Mouse (Mus musculus) hindbrain, postnatal 0 days (tissue): Measurements from ENCODE around the gene Slc12a9. TPM values are rescaled to one million over a fixed set of nuclear protein-coding genes. Genes with fewer than 3 reads are reported as not detected.
A peak's percentile ranks its signal among the peaks of the same experiment; 100 is the strongest.

ENCODE experiments used
- ATAC-seq: fragments of 200-750 bp; cut with Nextera tagmentation; 2 replicates; pipeline ENCODE4 v1.8.0; 2017; ENCODE audit warnings: mild to moderate bottlenecking, moderate TSS enrichment, moderate library complexity
- DNase-seq: peaks from one replicate; pipeline ENCODE4 v3.0.0-alpha.2; 2015; ENCODE audit warnings: low spot score
- H3K27ac ChIP-seq: fragments of 300-500 bp; sonication (generic); 2 replicates; pipeline ENCODE4 v1.5.1; 2014; ENCODE audit warnings: mild to moderate bottlenecking
- H3K27me3 ChIP-seq: fragments of 300-500 bp; sonication (generic); 2 replicates; pipeline ENCODE4 v1.6.1; 2014; ENCODE audit warnings: low read length, mixed read lengths; ENCODE audit not compliant: insufficient read depth
- H3K36me3 ChIP-seq: fragments of 300-500 bp; sonication (generic); 2 replicates; pipeline ENCODE4 v1.6.1; 2014; ENCODE audit warnings: low read length, mixed read lengths; ENCODE audit not compliant: insufficient read depth
- H3K4me1 ChIP-seq: fragments of 300-500 bp; sonication (generic); 2 replicates; pipeline ENCODE4 v1.6.1; 2014; ENCODE audit warnings: antibody characterized with exemption, low read length, mixed read lengths; ENCODE audit not compliant: insufficient read depth
- H3K4me2 ChIP-seq: fragments of 300-500 bp; sonication (generic); 2 replicates; pipeline ENCODE4 v1.6.1; 2014; ENCODE audit warnings: low read depth, mild to moderate bottlenecking, low read length, moderate library complexity, mixed read lengths
- H3K4me3 ChIP-seq: fragments of 300-500 bp; sonication (generic); 2 replicates; pipeline ENCODE4 v1.5.1; 2014; ENCODE audit warnings: low read length
- H3K9ac ChIP-seq: fragments of 300-500 bp; sonication (generic); replicated peaks from 2 replicates; pipeline ENCODE4 v1.6.1; 2014; ENCODE audit warnings: mild to moderate bottlenecking, low read length, moderate library complexity, mixed read lengths
- H3K9me3 ChIP-seq: fragments of 300-500 bp; sonication (generic); 2 replicates; pipeline ENCODE4 v1.6.1; 2016; ENCODE audit warnings: low read length, mixed read lengths
- CTCF ChIP-seq: IDR thresholded peaks from 2 replicates; pipeline ENCODE4 v1.5.1; 2016; ENCODE audit warnings: antibody characterized with exemption, control low read depth, low read depth
- WGBS: fragments of 180-500 bp; shearing (Covaris S2); extraction: QIAGEN DNeasy Blood & Tissue Kit; methylation state at CpG from one replicate; pipeline ENCODE4 v1.1.7; 2014; 5-methylcytosine and 5-hydroxymethylcytosine counted together
- polyA plus RNA-seq: library from polyadenylated mRNA; unstranded; fragments of >200 nt; fragmentation: Nextera tagmentation; extraction: Ambion mirVana; gene quantifications from 2 replicates; pipeline ENCODE4 v1.2.1, GENCODE M21; 2015
- total RNA-seq: library from RNA; depleted of rRNA; stranded (reverse); fragments of >200 nt; gene quantifications from 2 replicates; pipeline ENCODE4 v1.2.3, GENCODE M21; 2014; rRNA removed

Slc12a9 gene
- 32.6 and 41.3 TPM in 2 replicates for total RNA-seq
- polyA plus RNA-seq: 27.3 and 27.6 TPM in 2 replicates

- H3K9me3 ChIP-seq: no peaks in the 10 kb centered on the region
- peak; percentile 86 for TF ChIP-seq CTCF
- H3K9ac ChIP-seq: peak within 1 kb of the TSS; percentile 64
- DNase-seq (peak; percentile 97), ATAC-seq (peak; percentile 93)
- H3K4me3 ChIP-seq: peak within 1 kb of the TSS; percentile 58
- no peaks in the 10 kb centered on the region for H3K4me1 ChIP-seq
- no peaks in the 10 kb centered on the region for H3K27me3 ChIP-seq
- WGBS: 0% methylated on average over 44 of the region's 44 CpGs
- no peaks in the 10 kb centered on the region for H3K36me3 ChIP-seq
- peak within 1 kb of the TSS; percentile 60 for H3K27ac ChIP-seq
- peak within 1 kb of the TSS; percentile 95 for H3K4me2 ChIP-seq
Measured at GRCm38 (mm10) chr5:137333512-137334174, at the start of gene Slc12a9. Gene Slc12a9, minus strand, starts transcription at chr5:137333597.

GRCm38 (mm10) chr5:137381152-137381551 lies 47.8 kb upstream of the Slc12a9 start:
- peak; percentile 71 for DNase-seq
- no peaks in the 10 kb centered on the region for H3K9me3 ChIP-seq
- peak; percentile 76 for TF ChIP-seq CTCF
- WGBS: 56% methylated on average over 4 of the region's 4 CpGs
- no peak overlapping the region for H3K4me3 ChIP-seq
- H3K27ac ChIP-seq: no peak overlapping the region
- H3K36me3 ChIP-seq: no peaks in the 10 kb centered on the region
- no peak overlapping the region for H3K9ac ChIP-seq
- H3K4me2 ChIP-seq: no peak overlapping the region
- H3K4me1 ChIP-seq: 0 out of 2 replicates have a peak, but pooled peaks cover 3% of the 10 kb centered on the region
- ATAC-seq: no peak
- no peaks in the 10 kb centered on the region for H3K27me3 ChIP-seq

GRCm38 (mm10) chr5:137377603-137378002 lies 44.2 kb upstream of the Slc12a9 start:
- no peak overlapping the region for H3K9ac ChIP-seq
- DNase-seq: no peak
- no peak overlapping the region for H3K4me3 ChIP-seq
- 32% methylated on average over 11 of the region's 15 CpGs for WGBS
- ATAC-seq: no peak
- no peaks in the 10 kb centered on the region for H3K9me3 ChIP-seq
- H3K27me3 ChIP-seq: no peaks in the 10 kb centered on the region
- no peak for TF ChIP-seq CTCF
- H3K36me3 ChIP-seq: no peaks in the 10 kb centered on the region
- no peak overlapping the region for H3K4me2 ChIP-seq
- H3K4me1 ChIP-seq: 0 out of 2 replicates have a peak, but pooled peaks cover 3% of the 10 kb centered on the region
- H3K27ac ChIP-seq: no peak overlapping the region

- DNase-seq (peak; percentile 22), ATAC-seq (no peak)
- H3K36me3 ChIP-seq: no peaks in the 10 kb centered on the region
- no peaks in the 10 kb centered on the region for H3K27me3 ChIP-seq
- 35% methylated on average over 11 of the region's 11 CpGs for WGBS
- no peaks in the 10 kb centered on the region for H3K9me3 ChIP-seq
- no peak overlapping the region for H3K9ac ChIP-seq
- no peak overlapping the region for H3K27ac ChIP-seq
- H3K4me2 ChIP-seq: no peak overlapping the region
- 0 out of 2 replicates have a peak, but pooled peaks cover 3% of the 10 kb centered on the region for H3K4me1 ChIP-seq
- H3K4me3 ChIP-seq: no peak overlapping the region
- TF ChIP-seq CTCF: no peak
Measured at GRCm38 (mm10) chr5:137377176-137377575, 43.8 kb upstream of the Slc12a9 start.

- Histone ChIP-seq H3K4me2 (no peak overlapping the region), H3K4me3 (no peak overlapping the region), H3K27me3 (no peaks in the 10 kb centered on the region), H3K9me3 (no peaks in the 10 kb centered on the region), H3K4me1 (0 out of 2 replicates have a peak, but pooled peaks cover 3% of the 10 kb centered on the region), H3K9ac (no peak overlapping the region), H3K27ac (no peak overlapping the region), H3K36me3 (no peaks in the 10 kb centered on the region)
- no peak for TF ChIP-seq CTCF
- peak; percentile 17 for DNase-seq
- peak; percentile 57; the same call in 1 of the 2 replicates for ATAC-seq
- WGBS: 39% methylated on average over 9 of the region's 9 CpGs
Measured at GRCm38 (mm10) chr5:137376722-137377121, 43.3 kb upstream of the Slc12a9 start.

- TF ChIP-seq CTCF: peak; percentile 48
- DNase-seq: peak; percentile 63
- Histone ChIP-seq H3K4me3 (no peak overlapping the region), H3K9ac (no peak overlapping the region), H3K4me2 (no peak overlapping the region), H3K27me3 (no peaks in the 10 kb centered on the region), H3K27ac (no peak overlapping the region), H3K4me1 (0 out of 2 replicates have a peak, but pooled peaks cover 3% of the 10 kb centered on the region), H3K9me3 (no peaks in the 10 kb centered on the region), H3K36me3 (no peaks in the 10 kb centered on the region)
- 37% methylated on average over 7 of the region's 7 CpGs for WGBS
- no peak for ATAC-seq
Measured at GRCm38 (mm10) chr5:137376198-137376597, 42.8 kb upstream of the Slc12a9 start.

GRCm38 (mm10) chr5:137375627-137376026 lies 42.2 kb upstream of the Slc12a9 start:
- 0 out of 2 replicates have a peak, but pooled peaks cover 3% of the 10 kb centered on the region for H3K4me1 ChIP-seq
- no peak overlapping the region for H3K27ac ChIP-seq
- H3K27me3 ChIP-seq: no peaks in the 10 kb centered on the region
- no peak for ATAC-seq
- no peaks in the 10 kb centered on the region for H3K36me3 ChIP-seq
- H3K4me3 ChIP-seq: no peak overlapping the region
- no peak overlapping the region for H3K4me2 ChIP-seq
- TF ChIP-seq CTCF: no peak
- H3K9me3 ChIP-seq: no peaks in the 10 kb centered on the region
- no peak for DNase-seq
- H3K9ac ChIP-seq: no peak overlapping the region
- WGBS: 36% methylated on average over 2 of the region's 2 CpGs
